Mouse (Mus musculus) liver, embryonic 16.5 days (tissue): Measurements from ENCODE around the gene Itga9. TPM values are rescaled to one million over a fixed set of nuclear protein-coding genes. Genes with fewer than 3 reads are reported as not detected.

Source experiments
- ATAC-seq: fragments of 200-750 bp; cut with Nextera tagmentation; 2 replicates; pipeline ENCODE4 v1.8.0; 2017; ENCODE audit warnings: low read depth, mild to moderate bottlenecking, moderate number of reproducible peaks, moderate library complexity
- H3K27ac ChIP-seq: fragments of 300-500 bp; sonication (generic); 2 replicates; pipeline ENCODE4 v1.5.1; 2014; ENCODE audit warnings: mild to moderate bottlenecking, low read length
- H3K27me3 ChIP-seq: fragments of 300-500 bp; sonication (generic); 2 replicates; pipeline ENCODE4 v1.6.1; 2014; ENCODE audit warnings: low read depth, low read length, mixed read lengths; ENCODE audit not compliant: control insufficient read depth, insufficient read depth
- H3K36me3 ChIP-seq: fragments of 300-500 bp; sonication (generic); 2 replicates; pipeline ENCODE4 v1.6.1; 2014; ENCODE audit warnings: mild to moderate bottlenecking; ENCODE audit not compliant: control insufficient read depth, insufficient read depth
- H3K4me1 ChIP-seq: fragments of 300-500 bp; sonication (generic); 2 replicates; pipeline ENCODE4 v1.6.1; 2014; ENCODE audit warnings: low read depth, low read length, mixed read lengths; ENCODE audit not compliant: control insufficient read depth
- H3K4me2 ChIP-seq: fragments of 300-500 bp; sonication (generic); 2 replicates; pipeline ENCODE4 v1.6.1; 2014; ENCODE audit warnings: low read depth, low read length, mixed read lengths
- H3K4me3 ChIP-seq: fragments of 300-500 bp; sonication (generic); 2 replicates; pipeline ENCODE4 v1.5.1; 2014; ENCODE audit warnings: low read depth, mild to moderate bottlenecking, low read length
- H3K9ac ChIP-seq: fragments of 300-500 bp; sonication (generic); 2 replicates; pipeline ENCODE4 v1.6.1; 2014; ENCODE audit warnings: low read depth, low read length
- H3K9me3 ChIP-seq: fragments of 300-500 bp; sonication (generic); replicated peaks from 2 replicates; pipeline ENCODE4 v1.6.1; 2016; ENCODE audit warnings: low read length; ENCODE audit not compliant: control insufficient read depth
- WGBS: fragments of 180-500 bp; shearing (Covaris S2); extraction: QIAGEN DNeasy Blood & Tissue Kit; methylation state at CpG from one replicate; pipeline ENCODE4 v1.1.7; 2014; ENCODE audit not compliant: insufficient replicate concordance; 5-methylcytosine and 5-hydroxymethylcytosine counted together
- polyA plus RNA-seq: library from polyadenylated mRNA; unstranded; fragments of >200 nt; fragmentation: Nextera tagmentation; extraction: Ambion mirVana; gene quantifications from 2 replicates; pipeline ENCODE4 v1.2.1, GENCODE M21; 2015

Itga9 gene
- polyA plus RNA-seq, 1 experiment from 2014 or later, result 1.4 TPM

- H3K4me1 ChIP-seq, result no peaks in the 10 kb centered on the region
- no peaks in the 10 kb centered on the region for H3K36me3 ChIP-seq
- no peak overlapping the region for H3K4me3 ChIP-seq
- no peaks in the 10 kb centered on the region for H3K9me3 ChIP-seq
- H3K27me3 ChIP-seq, result no peaks in the 10 kb centered on the region
- no peak overlapping the region for H3K4me2 ChIP-seq
- H3K9ac ChIP-seq, result no peak overlapping the region
- 42% methylated on average over 21 of the region's 21 CpGs for WGBS
- H3K27ac ChIP-seq, result no peak overlapping the region
- no peak for ATAC-seq
These were observed 215.0 kb downstream of the Itga9 start for GRCm38 (mm10) chr9:118821220-118822185.

- Histone ChIP-seq H3K9me3 (no peaks in the 10 kb centered on the region), H3K27ac (no peak overlapping the region), H3K4me2 (no peak overlapping the region), H3K4me1 (no peaks in the 10 kb centered on the region), H3K36me3 (no peaks in the 10 kb centered on the region), H3K9ac (no peak overlapping the region), H3K27me3 (no peaks in the 10 kb centered on the region), H3K4me3 (no peak overlapping the region)
- ATAC-seq, result no peak
- 25% methylated on average over 3 of the region's 3 CpGs for WGBS
These were observed 215.7 kb downstream of the Itga9 start for GRCm38 (mm10) chr9:118822186-118822555.

GRCm38 (mm10) chr9:118822581-118822980 is 216.1 kb downstream of the Itga9 start:
- Histone ChIP-seq H3K9me3 (no peaks in the 10 kb centered on the region), H3K27ac (no peak overlapping the region), H3K27me3 (no peaks in the 10 kb centered on the region), H3K9ac (no peak overlapping the region), H3K4me2 (no peak overlapping the region), H3K36me3 (no peaks in the 10 kb centered on the region), H3K4me3 (no peak overlapping the region), H3K4me1 (no peaks in the 10 kb centered on the region)
- WGBS, result 46% methylated on average over 2 of the region's 2 CpGs
- no peak for ATAC-seq

- H3K9ac ChIP-seq, result no peak overlapping the region
- no peaks in the 10 kb centered on the region for H3K4me1 ChIP-seq
- no peaks in the 10 kb centered on the region for H3K36me3 ChIP-seq
- no peaks in the 10 kb centered on the region for H3K27me3 ChIP-seq
- H3K4me3 ChIP-seq, result no peak overlapping the region
- no peaks in the 10 kb centered on the region for H3K9me3 ChIP-seq
- no peak overlapping the region for H3K4me2 ChIP-seq
- WGBS, result 53% methylated on average over 11 of the region's 11 CpGs
- ATAC-seq, result no peak
- H3K27ac ChIP-seq, result no peak overlapping the region
These were observed 224.6 kb downstream of the Itga9 start for GRCm38 (mm10) chr9:118831080-118831479.

GRCm38 (mm10) chr9:118832533-118832932 is 226.0 kb downstream of the Itga9 start:
- ATAC-seq, result no peak
- no peaks in the 10 kb centered on the region for H3K36me3 ChIP-seq
- H3K4me3 ChIP-seq, result no peak overlapping the region
- H3K4me1 ChIP-seq, result no peaks in the 10 kb centered on the region
- no peak overlapping the region for H3K9ac ChIP-seq
- H3K27me3 ChIP-seq, result no peaks in the 10 kb centered on the region
- no peaks in the 10 kb centered on the region for H3K9me3 ChIP-seq
- no peak overlapping the region for H3K4me2 ChIP-seq
- no peak overlapping the region for H3K27ac ChIP-seq
- WGBS, result 28% methylated on average over 3 of the region's 3 CpGs

- Histone ChIP-seq H3K4me3 (no peak overlapping the region), H3K9me3 (no peaks in the 10 kb centered on the region), H3K9ac (no peak overlapping the region), H3K27ac (no peak overlapping the region), H3K36me3 (no peaks in the 10 kb centered on the region), H3K4me2 (no peak overlapping the region), H3K27me3 (no peaks in the 10 kb centered on the region), H3K4me1 (no peaks in the 10 kb centered on the region)
- ATAC-seq, result no peak
- 63% methylated on average over 8 of the region's 8 CpGs for WGBS
These were observed 226.9 kb downstream of the Itga9 start for GRCm38 (mm10) chr9:118833413-118833812.

GRCm38 (mm10) chr9:118838910-118839667 is 232.6 kb downstream of the Itga9 start:
- Histone ChIP-seq H3K4me3 (no peak overlapping the region), H3K4me1 (no peaks in the 10 kb centered on the region), H3K36me3 (no peaks in the 10 kb centered on the region), H3K9me3 (no peaks in the 10 kb centered on the region), H3K4me2 (no peak overlapping the region), H3K27ac (no peak overlapping the region), H3K27me3 (no peaks in the 10 kb centered on the region), H3K9ac (no peak overlapping the region)
- 54% methylated on average over 7 of the region's 7 CpGs for WGBS
- no peak for ATAC-seq

GRCm38 (mm10) chr9:118841247-118841646 is 234.8 kb downstream of the Itga9 start:
- 60% methylated on average over 6 of the region's 6 CpGs for WGBS
- no peak overlapping the region for H3K4me2 ChIP-seq
- no peak for ATAC-seq

GRCm38 (mm10) chr9:118841907-118842432 is 235.5 kb downstream of the Itga9 start:
- ATAC-seq, result no peak

More at GRCm38 (mm10) chr9:118841247-118841646, 234.8 kb downstream of the Itga9 start:
- Histone ChIP-seq H3K4me3 (no peak overlapping the region), H3K9ac (no peak overlapping the region), H3K36me3 (no peaks in the 10 kb centered on the region), H3K27me3 (no peaks in the 10 kb centered on the region), H3K9me3 (no peaks in the 10 kb centered on the region), H3K27ac (no peak overlapping the region), H3K4me1 (no peaks in the 10 kb centered on the region)

More at GRCm38 (mm10) chr9:118841907-118842432, 235.5 kb downstream of the Itga9 start:
- no peaks in the 10 kb centered on the region for H3K27me3 ChIP-seq
- WGBS, result 69% methylated on average over 7 of the region's 7 CpGs
- H3K36me3 ChIP-seq, result no peaks in the 10 kb centered on the region
- no peak overlapping the region for H3K4me3 ChIP-seq
- H3K9ac ChIP-seq, result no peak overlapping the region
- H3K4me2 ChIP-seq, result no peak overlapping the region
- no peaks in the 10 kb centered on the region for H3K4me1 ChIP-seq
- H3K9me3 ChIP-seq, result no peaks in the 10 kb centered on the region
- H3K27ac ChIP-seq, result no peak overlapping the region
